Mouse (Mus musculus) MEL (cell line): ENCODE measurements around the gene Cdca3. TPM values are rescaled to one million over a fixed set of nuclear protein-coding genes. Genes with fewer than 3 reads are reported as not detected.

Experiments used
- DNase-seq: peaks from one replicate; pipeline ENCODE4 v3.0.0; 2011; ENCODE audit warnings: low read depth, low spot score
- H3K27ac ChIP-seq: 2 replicates; pipeline ENCODE4 v1.5.1; 2012; ENCODE audit warnings: low read depth, mild to moderate bottlenecking, control low read depth, low read length, moderate library complexity; ENCODE audit not compliant: control insufficient read depth
- H3K27me3 ChIP-seq, 2 experiments: fragments of 150-350 bp in 1 of 2; sonication (generic) in 1 of 2; 2 replicates each; pipeline ENCODE4 v1.6.1; 2012; ENCODE audit warnings: low read length in 2 of 2, mild to moderate bottlenecking in 2 of 2, improper control_type of control experiment in 1 of 2, moderate library complexity in 1 of 2; ENCODE audit not compliant: insufficient read depth in 2 of 2, control insufficient read depth in 1 of 2
- H3K36me3 ChIP-seq, 2 experiments: 2 replicates each; pipeline ENCODE4 v1.6.1; 2012 to 2014; ENCODE audit warnings: low read length in 2 of 2, improper control_type of control experiment in 1 of 2, inconsistent platforms in 1 of 2, mild to moderate bottlenecking in 1 of 2; ENCODE audit not compliant: insufficient read depth in 2 of 2, control insufficient read depth in 1 of 2
- H3K4me1 ChIP-seq, 2 experiments: fragments of 150-350 bp in 1 of 2; sonication (generic) in 1 of 2; 2 replicates each; pipeline ENCODE4 v1.6.1; 2012; ENCODE audit warnings: low read length in 2 of 2, improper control_type of control experiment in 1 of 2, mild to moderate bottlenecking in 1 of 2; ENCODE audit not compliant: insufficient read depth in 2 of 2, control insufficient read depth in 1 of 2
- H3K4me3 ChIP-seq, 2 experiments: fragments of 150-350 bp in 1 of 2; sonication (generic) in 1 of 2; 2 replicates each; pipeline ENCODE4 v1.5.1; 2012; ENCODE audit warnings: low read depth in 2 of 2, low read length in 2 of 2, mild to moderate bottlenecking in 2 of 2, moderate library complexity in 2 of 2, control low read depth in 1 of 2, improper control_type of control experiment in 1 of 2; ENCODE audit not compliant: control insufficient read depth in 1 of 2, insufficient read depth in 1 of 2
- H3K79me2 ChIP-seq: 2 replicates; pipeline ENCODE4 v1.6.1; 2012; ENCODE audit warnings: mild to moderate bottlenecking, low read length, moderate library complexity; ENCODE audit not compliant: control insufficient read depth, poor library complexity, insufficient read depth
- H3K9ac ChIP-seq: 2 replicates; pipeline ENCODE4 v1.6.1; 2012; ENCODE audit warnings: low read depth, mild to moderate bottlenecking, control low read depth, low read length, moderate library complexity; ENCODE audit not compliant: control insufficient read depth, poor library complexity, severe bottlenecking
- H3K9me3 ChIP-seq: fragments of 150-350 bp; sonication (generic); replicated peaks from 2 replicates; pipeline ENCODE4 v1.6.1; 2012; ENCODE audit warnings: mild to moderate bottlenecking, low read length, improper control_type of control experiment, moderate library complexity; ENCODE audit not compliant: insufficient read depth
- BHLHE40 ChIP-seq: IDR thresholded peaks from 2 replicates; pipeline ENCODE4 v1.6.1; 2012; ENCODE audit warnings: low read depth, mild to moderate bottlenecking, inconsistent platforms, low read length, improper control_type of control experiment, borderline replicate concordance
- CHD1 ChIP-seq: IDR thresholded peaks from 2 replicates; pipeline ENCODE4 v1.6.1; 2012; ENCODE audit warnings: low read depth, mild to moderate bottlenecking, inconsistent platforms, low read length, improper control_type of control experiment
- CTCF ChIP-seq, 3 experiments: IDR thresholded peaks in 2 of 3; conservative IDR thresholded peaks in 1 of 3; 2 replicates each; pipeline ENCODE4 v1.5.1; 2011 to 2012; ENCODE audit warnings: low read length in 3 of 3, low read depth in 2 of 3, mild to moderate bottlenecking in 2 of 3, improper control_type of control experiment in 1 of 3, inconsistent platforms in 1 of 3, mixed read lengths in 1 of 3, moderate library complexity in 1 of 3; ENCODE audit not compliant: control insufficient read depth in 1 of 3, insufficient read depth in 1 of 3, poor library complexity in 1 of 3, severe bottlenecking in 1 of 3
- E2F4 ChIP-seq: IDR thresholded peaks from 2 replicates; pipeline ENCODE4 v1.6.1; 2011; ENCODE audit warnings: low read depth, low read length, improper control_type of control experiment, borderline replicate concordance
- ELF1 ChIP-seq: IDR thresholded peaks from 2 replicates; pipeline ENCODE4 v1.6.1; 2014; ENCODE audit warnings: low read depth, mild to moderate bottlenecking, inconsistent platforms, low read length, improper control_type of control experiment, moderate library complexity
- EP300 ChIP-seq, 2 experiments: IDR thresholded peaks; 2 replicates each; pipeline ENCODE4 v1.6.1; 2011; ENCODE audit warnings: improper control_type of control experiment in 2 of 2, low read length in 2 of 2, low read depth in 1 of 2, mild to moderate bottlenecking in 1 of 2
- ETS1 ChIP-seq: IDR thresholded peaks from 2 replicates; pipeline ENCODE4 v1.6.1; 2012; ENCODE audit warnings: low read depth, mild to moderate bottlenecking, inconsistent platforms, low read length, improper control_type of control experiment, moderate library complexity
- GABPA ChIP-seq: IDR thresholded peaks from 2 replicates; pipeline ENCODE4 v1.6.1; 2012; ENCODE audit warnings: low read depth, mild to moderate bottlenecking, inconsistent platforms, low read length, improper control_type of control experiment, moderate library complexity
- GATA1 ChIP-seq: IDR thresholded peaks from 2 replicates; pipeline ENCODE4 v1.6.1; 2011; ENCODE audit warnings: low read depth, low read length, improper control_type of control experiment
- HCFC1 ChIP-seq: IDR thresholded peaks from 2 replicates; pipeline ENCODE4 v1.6.1; 2012; ENCODE audit warnings: low read depth, mild to moderate bottlenecking, inconsistent platforms, low read length, improper control_type of control experiment, moderate library complexity
- JUND ChIP-seq: IDR thresholded peaks from 2 replicates; pipeline ENCODE4 v1.6.1; 2011; ENCODE audit warnings: low read depth, mild to moderate bottlenecking, improper control_type of control experiment, low read length
- MAFK ChIP-seq: IDR thresholded peaks from 2 replicates; pipeline ENCODE4 v1.6.1; 2011; ENCODE audit warnings: low read depth, mild to moderate bottlenecking, low read length, improper control_type of control experiment, borderline replicate concordance
- MAX ChIP-seq: IDR thresholded peaks from 2 replicates; pipeline ENCODE4 v1.6.1; 2011; ENCODE audit warnings: low read length, improper control_type of control experiment
- MAZ ChIP-seq: IDR thresholded peaks from 2 replicates; pipeline ENCODE4 v1.6.1; 2012; ENCODE audit warnings: low read depth, mild to moderate bottlenecking, inconsistent platforms, low read length, improper control_type of control experiment
- MEF2A ChIP-seq: IDR thresholded peaks from 2 replicates; pipeline ENCODE4 v1.6.1; 2014; ENCODE audit warnings: low read depth, mild to moderate bottlenecking, inconsistent platforms, low read length, improper control_type of control experiment; ENCODE audit not compliant: poor library complexity, insufficient replicate concordance, severe bottlenecking; ENCODE audit errors: extremely low read depth
- MXI1 ChIP-seq: IDR thresholded peaks from 2 replicates; pipeline ENCODE4 v1.6.1; 2011; ENCODE audit warnings: mild to moderate bottlenecking, low read depth, low read length, improper control_type of control experiment
- MYC ChIP-seq: IDR thresholded peaks from 2 replicates; pipeline ENCODE4 v1.6.1; 2011; ENCODE audit warnings: low read depth, mild to moderate bottlenecking, low read length, improper control_type of control experiment, moderate library complexity
- NELFE ChIP-seq: IDR thresholded peaks from 2 replicates; pipeline ENCODE4 v1.6.1; 2011; ENCODE audit warnings: low read depth, low read length, improper control_type of control experiment
- NRF1 ChIP-seq: IDR thresholded peaks from 2 replicates; pipeline ENCODE4 v1.6.1; 2014; ENCODE audit warnings: low read depth, mild to moderate bottlenecking, inconsistent platforms, low read length, improper control_type of control experiment, moderate library complexity; ENCODE audit not compliant: poor library complexity, insufficient read depth, severe bottlenecking
- POLR2A ChIP-seq, 2 experiments: IDR thresholded peaks; 2 replicates each; pipeline ENCODE4 v1.6.1; 2011 to 2012; ENCODE audit warnings: low read length in 2 of 2, mild to moderate bottlenecking in 2 of 2, control low read depth in 1 of 2, improper control_type of control experiment in 1 of 2, low read depth in 1 of 2, moderate library complexity in 1 of 2; ENCODE audit not compliant: control insufficient read depth in 1 of 2, insufficient read depth in 1 of 2, poor library complexity in 1 of 2
- POLR2AphosphoS2 ChIP-seq: IDR thresholded peaks from 2 replicates; pipeline ENCODE4 v1.6.1; 2011; ENCODE audit warnings: low read length, improper control_type of control experiment
- RAD21 ChIP-seq: IDR thresholded peaks from 2 replicates; pipeline ENCODE4 v1.6.1; 2011; ENCODE audit warnings: mild to moderate bottlenecking, low read depth, low read length, improper control_type of control experiment
- RCOR1 ChIP-seq: IDR thresholded peaks from 2 replicates; pipeline ENCODE4 v1.6.1; 2012; ENCODE audit warnings: low read depth, mild to moderate bottlenecking, inconsistent platforms, low read length, improper control_type of control experiment
- SIN3A ChIP-seq: IDR thresholded peaks from 2 replicates; pipeline ENCODE4 v1.6.1; 2012; ENCODE audit warnings: low read length, improper control_type of control experiment, inconsistent platforms
- SMC3 ChIP-seq: IDR thresholded peaks from 2 replicates; pipeline ENCODE4 v1.6.1; 2011; ENCODE audit warnings: low read depth, low read length, improper control_type of control experiment
- TAL1 ChIP-seq: IDR thresholded peaks from 2 replicates; pipeline ENCODE4 v1.6.1; 2012; ENCODE audit warnings: mild to moderate bottlenecking, inconsistent platforms, low read length, moderate library complexity, mixed read lengths
- TBP ChIP-seq: IDR thresholded peaks from 2 replicates; pipeline ENCODE4 v1.8.0; 2011; ENCODE audit warnings: low read depth, low read length, improper control_type of control experiment
- TCF12 ChIP-seq: IDR thresholded peaks from 2 replicates; pipeline ENCODE4 v1.6.1; 2014; ENCODE audit warnings: low read depth, mild to moderate bottlenecking, inconsistent platforms, low read length, improper control_type of control experiment, moderate library complexity
- UBTF ChIP-seq: IDR thresholded peaks from 2 replicates; pipeline ENCODE4 v1.6.1; 2012; ENCODE audit warnings: low read depth, mild to moderate bottlenecking, inconsistent platforms, low read length, improper control_type of control experiment, moderate library complexity, borderline replicate concordance; ENCODE audit not compliant: insufficient read depth
- USF1 ChIP-seq: IDR thresholded peaks from 2 replicates; pipeline ENCODE4 v1.6.1; 2014; ENCODE audit warnings: low read depth, mild to moderate bottlenecking, inconsistent platforms, low read length, improper control_type of control experiment, moderate library complexity
- USF2 ChIP-seq, 2 experiments: IDR thresholded peaks; 2 replicates each; pipeline ENCODE4 v1.6.1; 2011 to 2012; ENCODE audit warnings: improper control_type of control experiment in 2 of 2, low read length in 2 of 2, borderline replicate concordance in 1 of 2, inconsistent platforms in 1 of 2, low read depth in 1 of 2, mild to moderate bottlenecking in 1 of 2; ENCODE audit not compliant: insufficient read depth in 1 of 2
- ZC3H11A ChIP-seq: IDR thresholded peaks from 2 replicates; pipeline ENCODE4 v1.6.1; 2012; ENCODE audit warnings: low read depth, mild to moderate bottlenecking, inconsistent platforms, low read length, improper control_type of control experiment
- ZKSCAN1 ChIP-seq: IDR thresholded peaks from 2 replicates; pipeline ENCODE4 v1.6.1; 2012; ENCODE audit warnings: low read depth, mild to moderate bottlenecking, inconsistent platforms, low read length, improper control_type of control experiment, moderate library complexity
- ZMIZ1 ChIP-seq: IDR thresholded peaks from 2 replicates; pipeline ENCODE4 v1.6.1; 2012; ENCODE audit warnings: low read depth, mild to moderate bottlenecking, inconsistent platforms, low read length, improper control_type of control experiment, moderate library complexity
- ZNF384 ChIP-seq: IDR thresholded peaks from 2 replicates; pipeline ENCODE4 v1.6.1; 2012; ENCODE audit warnings: low read depth, mild to moderate bottlenecking, inconsistent platforms, low read length, improper control_type of control experiment
- polyA plus RNA-seq, 2 experiments: library from polyadenylated mRNA; stranded (reverse) in 1 of 2; unstranded in 1 of 2; fragments of >175 nt in 1 of 2; fragments of >200 nt in 1 of 2; gene quantifications; 2 replicates each; pipeline versions ENCODE4 v1.2.1 to v1.2.4; 2012; ENCODE audit warnings: low replicate concordance in 2 of 2, low read depth in 1 of 2; ENCODE audit not compliant: insufficient read length in 2 of 2, insufficient read depth in 1 of 2, missing spikeins in 1 of 2
- total RNA-seq: library from RNA; depleted of rRNA; stranded (reverse); fragments of 300-350 nt; gene quantifications from 2 replicates; pipeline ENCODE4 v1.2.3, GENCODE M21; 2012

Cdca3 gene
- total and polyA plus RNA-seq, 3 experiments: 54.5 to 185 TPM; not detected in 1

DNA sequence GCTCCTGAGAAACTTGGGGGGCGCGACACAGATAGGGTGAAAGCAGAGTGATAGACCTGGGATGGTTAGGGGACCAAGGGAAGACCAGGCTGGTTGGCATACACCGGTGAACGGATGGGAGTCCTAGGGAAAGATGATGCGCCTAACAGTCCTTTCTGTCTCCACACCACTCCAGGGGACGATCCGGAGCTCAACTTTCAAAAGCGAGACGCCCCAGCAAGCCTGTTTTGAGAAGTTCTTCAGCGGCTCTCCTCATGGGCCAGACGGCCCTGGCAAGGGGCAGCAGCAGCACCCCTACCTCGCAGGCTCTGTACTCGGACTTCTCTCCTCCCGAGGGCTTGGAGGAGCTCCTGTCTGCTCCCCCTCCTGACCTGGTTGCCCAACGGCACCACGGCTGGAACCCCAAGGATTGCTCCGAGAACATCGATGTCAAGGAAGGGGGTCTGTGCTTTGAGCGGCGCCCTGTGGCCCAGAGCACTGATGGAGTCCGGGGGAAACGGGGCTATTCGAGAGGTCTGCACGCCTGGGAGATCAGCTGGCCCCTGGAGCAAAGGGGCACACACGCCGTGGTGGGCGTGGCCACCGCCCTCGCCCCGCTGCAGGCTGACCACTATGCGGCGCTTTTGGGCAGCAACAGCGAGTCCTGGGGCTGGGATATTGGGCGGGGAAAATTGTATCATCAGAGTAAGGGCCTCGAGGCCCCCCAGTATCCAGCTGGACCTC, 20.1 kb upstream of the Cdca3 start:
- Histone ChIP-seq H3K4me3 (peak overlapping the region; percentile 78 to 95), H3K9ac (peak overlapping the region; percentile 81), H3K27ac (peak overlapping the region; percentile 78), H3K4me1 (peaks cover 0 to 37% of the 10 kb centered on the region in 2 experiments; a peak in 3 of 4 replicates), H3K79me2 (peaks cover 19% of the 10 kb centered on the region), H3K9me3 (no peaks in the 10 kb centered on the region), H3K27me3 (no peaks in the 10 kb centered on the region), H3K36me3 (peaks cover 4 to 15% of the 10 kb centered on the region in 2 experiments)
- DNase-seq: peak; percentile 76
- TF ChIP-seq ZKSCAN1 (no peak; the same call in 1 of the 2 replicates), NELFE (no peak; the same call in 1 of the 2 replicates), CTCF (IDR thresholded peaks at IDR 0.05 in 2 of 3, conservative IDR thresholded peaks at IDR 0.05 in 1 of 3; ENCODE audit: control insufficient read depth in 1 of 3, insufficient read depth in 1 of 3, low read depth in 2 of 3, low read length in 3 of 3, poor library complexity in 1 of 3, severe bottlenecking in 1 of 3) (peak; percentile 43 to 90 (median 67); a peak in 5 of 6 replicates), TBP (no peak), ETS1 (peak; percentile 6; the same call in 1 of the 2 replicates), SMC3 (peak; percentile 26; the same call in 1 of the 2 replicates), MAFK (no peak), EP300 (IDR thresholded peaks at IDR 0.05; ENCODE audit: low read depth in 1 of 2, low read length in 2 of 2) (no peak), NRF1 (no peak), USF1 (no peak), ELF1 (no peak), RCOR1 (no peak), ZNF384 (no peak), POLR2AphosphoS2 (no peak), BHLHE40 (peak; percentile 35; the same call in 1 of the 2 replicates), GATA1 (no peak), POLR2A (IDR thresholded peaks at IDR 0.05; ENCODE audit: control insufficient read depth in 1 of 2, insufficient read depth in 1 of 2, low read depth in 1 of 2, low read length in 2 of 2, poor library complexity in 1 of 2) (no peak), MAX (0 out of 2 replicates have a peak, but pooled peaks have one; percentile 29), SIN3A (no peak; the same call in 1 of the 2 replicates), RAD21 (peak; percentile 9; the same call in 1 of the 2 replicates), E2F4 (no peak), ZC3H11A (peak; percentile 11; the same call in 1 of the 2 replicates), ZMIZ1 (0 out of 2 replicates have a peak, but pooled peaks have one; percentile 15), MYC (no peak), UBTF (no peak), MAZ (peak; percentile 77; the same call in 1 of the 2 replicates), MXI1 (peak; percentile 79), CHD1 (no peak), MEF2A (no peak), USF2 (IDR thresholded peaks at IDR 0.05; ENCODE audit: borderline replicate concordance in 1 of 2, insufficient read depth in 1 of 2, low read depth in 1 of 2, low read length in 2 of 2) (no peak), GABPA (no peak), JUND (no peak), TAL1 (no peak), HCFC1 (peak; percentile 39; the same call in 1 of the 2 replicates), TCF12 (no peak)
